In genomic region chr6:51710926-51711615, GRCm38 (mm10) we compare ENCODE assay signal across 9 mouse cellular contexts.
DNase-seq lines count a peak whose midpoint lies in the region; ATAC-seq lines count a peak whose summit lies in the region.
"Had no signal": no experiment of that assay in that cellular context is flagged by ENCODE, and none has a peak within 500 bp of the region (broad histone marks: within the 10 kb centered on the region; RNA-seq: fewer than 3 reads in every experiment).

No protein-coding gene starts in this region.

- intact Hi-C loops in gastrocnemius, postnatal 14 days (cut with DNase I; ENCODE audit: low total_unique reads) = no loop called here

- peak; percentile 17 for DNase-seq in gastrocnemius, postnatal 14 days
- DNase-seq in gastrocnemius, postnatal 10 days = no peak
- DNase-seq in 3T3-L1 (ENCODE audit: low read depth, low spot score) = peak; percentile 79
- DNase-seq in adrenal gland, postnatal 14 days = peak; percentile 84
- DNase-seq in spleen, postnatal 36 days (ENCODE audit: low spot score in 2 of 2) = no peak
- DNase-seq in thymus, postnatal 14 days = no peak

- peak overlapping the region; percentile 19 for H3K4me2 ChIP-seq in lung, embryonic 16.5 days (ENCODE audit: low read depth, low read length)
- H3K4me2 ChIP-seq in forebrain, embryonic 13.5 days = no peak overlapping the region
- H3K4me2 ChIP-seq: limb, embryonic 15.5 days had no signal

- H3K4me1 ChIP-seq in lung, embryonic 16.5 days (replicated peaks; ENCODE audit: control insufficient read depth, insufficient read depth, low read length) = peaks cover 11% of the 10 kb centered on the region
- H3K4me1 ChIP-seq in forebrain, embryonic 13.5 days = peaks cover 8% of the 10 kb centered on the region

- H3K4me3 ChIP-seq in lung, embryonic 16.5 days (ENCODE audit: low read length) = no peak overlapping the region
- no peak overlapping the region for H3K4me3 ChIP-seq in forebrain, embryonic 13.5 days
- H3K4me3 ChIP-seq: limb, embryonic 15.5 days had no signal

- H3K27ac ChIP-seq in lung, embryonic 16.5 days (ENCODE audit: low read length) = peak overlapping the region; percentile 83
- H3K27ac ChIP-seq in forebrain, embryonic 13.5 days = no peak overlapping the region
- H3K27ac ChIP-seq: limb, embryonic 15.5 days had no signal

- no peak overlapping the region; the same call in 1 of the 2 replicates for H3K9ac ChIP-seq in lung, embryonic 16.5 days (ENCODE audit: low read length)
- H3K9ac ChIP-seq in forebrain, embryonic 13.5 days = no peak overlapping the region
- H3K9ac ChIP-seq: limb, embryonic 15.5 days had no signal

- no peaks in the 10 kb centered on the region for H3K36me3 ChIP-seq in lung, embryonic 16.5 days (ENCODE audit: control insufficient read depth, insufficient read depth, low read length)
- H3K36me3 ChIP-seq in forebrain, embryonic 13.5 days (ENCODE audit: poor library complexity, severe bottlenecking) = no peaks in the 10 kb centered on the region
- H3K36me3 ChIP-seq: limb, embryonic 15.5 days had no signal

- ATAC-seq in lung, embryonic 16.5 days (ENCODE audit: low read depth) = peak; percentile 84
- ATAC-seq in forebrain, embryonic 13.5 days = no peak

- no peaks in the 10 kb centered on the region for H3K9me3 ChIP-seq in lung, embryonic 16.5 days (ENCODE audit: control insufficient read depth, low read length)
- H3K9me3 ChIP-seq in forebrain, embryonic 13.5 days (replicated peaks) = no peaks in the 10 kb centered on the region
- H3K9me3 ChIP-seq: limb, embryonic 15.5 days had no signal

- WGBS in lung, embryonic 16.5 days = 48% methylated on average over 15 of the region's 15 CpGs
- WGBS in forebrain, embryonic 13.5 days = 90% methylated on average over 15 of the region's 15 CpGs

- no peaks in the 10 kb centered on the region for H3K27me3 ChIP-seq in lung, embryonic 16.5 days (ENCODE audit: control insufficient read depth, insufficient read depth, low read depth, low read length)
- H3K27me3 ChIP-seq in forebrain, embryonic 13.5 days = no peaks in the 10 kb centered on the region
- H3K27me3 ChIP-seq: limb, embryonic 15.5 days had no signal

Comparison
In these comparisons a context has a peak if more than half of its experiments do, and no peak if none do; other contexts are left out.
1. DNase-seq: peak in gastrocnemius, postnatal 14 days (single experiment), 3T3-L1 (single experiment) and adrenal gland, postnatal 14 days (single experiment); none in gastrocnemius, postnatal 10 days (single experiment), spleen, postnatal 36 days (0 of 2) and thymus, postnatal 14 days (single experiment).